Mouse (Mus musculus) liver, embryonic 11.5 days (tissue): ENCODE data around the gene Elane. TPM values are rescaled to one million over a fixed set of nuclear protein-coding genes. Genes with fewer than 3 reads are reported as not detected.

Experiments used
- ATAC-seq: fragments of 200-750 bp; cut with Nextera tagmentation; replicated peaks from 2 replicates; pipeline ENCODE4 v1.8.0; 2017; ENCODE audit warnings: moderate number of reproducible peaks, mild to moderate bottlenecking, moderate TSS enrichment, moderate library complexity; ENCODE audit not compliant: low FRiP score
- DNase-seq: peaks from one replicate; pipeline ENCODE4 v3.0.0-alpha.2; 2017; ENCODE audit warnings: low spot score
- H3K27ac ChIP-seq: fragments of 300-500 bp; sonication (generic); 2 replicates; pipeline ENCODE4 v1.5.1; 2014; ENCODE audit warnings: mild to moderate bottlenecking, low read depth, low read length, control low read depth
- H3K27me3 ChIP-seq: fragments of 300-500 bp; sonication (generic); replicated peaks from 2 replicates; pipeline ENCODE4 v1.6.1; 2014; ENCODE audit warnings: low read length, mixed read lengths; ENCODE audit not compliant: control insufficient read depth, insufficient read depth
- H3K36me3 ChIP-seq: fragments of 300-500 bp; sonication (generic); 2 replicates; pipeline ENCODE4 v1.6.1; 2014; ENCODE audit warnings: mild to moderate bottlenecking, low read length, moderate library complexity, mixed read lengths; ENCODE audit not compliant: control insufficient read depth, insufficient read depth
- H3K4me1 ChIP-seq: fragments of 300-500 bp; sonication (generic); replicated peaks from 2 replicates; pipeline ENCODE4 v1.6.1; 2014; ENCODE audit warnings: low read length, mixed read lengths; ENCODE audit not compliant: control insufficient read depth, insufficient read depth
- H3K4me2 ChIP-seq: fragments of 300-500 bp; sonication (generic); 2 replicates; pipeline ENCODE4 v1.6.1; 2014; ENCODE audit warnings: mild to moderate bottlenecking, control low read depth, moderate library complexity
- H3K4me3 ChIP-seq: fragments of 300-500 bp; sonication (generic); 2 replicates; pipeline ENCODE4 v1.5.1; 2014; ENCODE audit warnings: low read depth, low read length, control low read depth
- H3K9ac ChIP-seq: fragments of 300-500 bp; sonication (generic); 2 replicates; pipeline ENCODE4 v1.6.1; 2014; ENCODE audit warnings: low read depth, low read length, control low read depth
- H3K9me3 ChIP-seq: fragments of 300-500 bp; sonication (generic); 2 replicates; pipeline ENCODE4 v1.6.1; 2016; ENCODE audit warnings: low read length, inconsistent platforms, mixed read lengths; ENCODE audit not compliant: control insufficient read depth
- WGBS: fragments of 180-500 bp; shearing (Covaris S2); extraction: QIAGEN DNeasy Blood & Tissue Kit; methylation state at CpG from one replicate; pipeline ENCODE4 v1.1.7; 2014; 5-methylcytosine and 5-hydroxymethylcytosine counted together
- polyA plus RNA-seq: library from polyadenylated mRNA; unstranded; fragments of >200 nt; fragmentation: Nextera tagmentation; extraction: Ambion mirVana; gene quantifications from 2 replicates; pipeline ENCODE4 v1.2.1, GENCODE M21; 2014

Gene Elane
- polyA plus RNA-seq, 1 experiment from 2014 or later, result 11.1 TPM

- peak overlapping the region; percentile 75 for H3K4me2 ChIP-seq
- peak overlapping the region; percentile 0; the same call in 1 of the 2 replicates for H3K4me3 ChIP-seq
Observed at GRCm38 (mm10) chr10:79872862-79873261, 13.2 kb upstream of the Elane start.

DNA sequence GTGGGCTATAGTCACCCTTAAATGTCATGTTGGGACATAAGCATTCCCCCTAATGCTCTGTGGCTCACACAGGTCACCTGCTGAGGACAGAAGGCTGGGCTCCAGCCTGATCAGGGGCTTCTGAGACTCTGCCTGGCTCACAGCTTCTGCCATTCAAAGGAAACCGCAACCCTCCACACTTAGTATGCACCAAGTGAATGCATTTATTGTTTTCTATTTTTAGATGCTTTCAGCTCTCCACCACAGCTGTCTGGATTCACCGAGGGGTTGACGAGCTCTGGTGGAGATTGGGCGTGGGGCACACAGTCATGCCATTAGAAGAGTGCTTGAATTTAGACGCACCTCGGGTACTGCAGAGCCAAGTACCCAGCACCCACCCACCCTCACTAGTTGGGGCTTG lies 12.7 kb upstream of the Elane start:
- peak overlapping the region; percentile 75 for H3K4me2 ChIP-seq
- H3K4me1 ChIP-seq, result peaks cover 16% of the 10 kb centered on the region
- no peak overlapping the region for H3K9ac ChIP-seq
- peaks cover 11% of the 10 kb centered on the region for H3K27me3 ChIP-seq
- H3K9me3 ChIP-seq, result no peaks in the 10 kb centered on the region
- DNase-seq (no peak), ATAC-seq (no peak)
- no peak overlapping the region for H3K27ac ChIP-seq
- H3K36me3 ChIP-seq, result no peaks in the 10 kb centered on the region
- WGBS, result 12% methylated on average over 6 of the region's 6 CpGs
- peak overlapping the region; percentile 53 for H3K4me3 ChIP-seq

More at GRCm38 (mm10) chr10:79872862-79873261, 13.2 kb upstream of the Elane start:
- Histone ChIP-seq H3K36me3 (no peaks in the 10 kb centered on the region), H3K9me3 (no peaks in the 10 kb centered on the region), H3K27ac (no peak overlapping the region), H3K27me3 (peaks cover 11% of the 10 kb centered on the region), H3K4me1 (peaks cover 16% of the 10 kb centered on the region), H3K9ac (no peak overlapping the region)
- no peak for DNase-seq
- 37% methylated on average over 3 of the region's 3 CpGs for WGBS
- no peak for ATAC-seq

GRCm38 (mm10) chr10:79873715-79874289 lies 12.2 kb upstream of the Elane start:
- H3K9ac ChIP-seq, result peak overlapping the region; percentile 58

GRCm38 (mm10) chr10:79874290-79874862 lies 11.7 kb upstream of the Elane start, which contains the start of the genes Prtn3 and Plppr3:
Prtn3 (plus strand) TSS chr10:79874476.
Plppr3 (minus strand) TSS chr10:79874634.
- peaks cover 16% of the 10 kb centered on the region for H3K4me1 ChIP-seq
- peak; percentile 66 for DNase-seq
- peak; percentile 46; the same call in 1 of the 2 replicates for ATAC-seq
- H3K4me3 ChIP-seq, result peak within 1 kb of the TSS; percentile 53
- H3K27ac ChIP-seq, result peak within 1 kb of the TSS; percentile 32
- peak within 1 kb of the TSS; percentile 58 for H3K9ac ChIP-seq
- H3K4me2 ChIP-seq, result peak within 1 kb of the TSS; percentile 75
- no peaks in the 10 kb centered on the region for H3K9me3 ChIP-seq
- no peaks in the 10 kb centered on the region for H3K36me3 ChIP-seq
- H3K27me3 ChIP-seq, result peaks cover 11% of the 10 kb centered on the region
- WGBS, result 2% methylated on average over 57 of the region's 57 CpGs

More at GRCm38 (mm10) chr10:79873715-79874289, 12.2 kb upstream of the Elane start:
- DNase-seq, result peak; percentile 34
- Histone ChIP-seq H3K36me3 (no peaks in the 10 kb centered on the region), H3K27me3 (peaks cover 11% of the 10 kb centered on the region), H3K4me3 (peak overlapping the region; percentile 53), H3K9me3 (no peaks in the 10 kb centered on the region), H3K27ac (peak overlapping the region; percentile 2; the same call in 1 of the 2 replicates), H3K4me2 (peak overlapping the region; percentile 75), H3K4me1 (peaks cover 16% of the 10 kb centered on the region)
- ATAC-seq, result peak; percentile 10; the same call in 1 of the 2 replicates
- 4% methylated on average over 22 of the region's 26 CpGs for WGBS

DNA sequence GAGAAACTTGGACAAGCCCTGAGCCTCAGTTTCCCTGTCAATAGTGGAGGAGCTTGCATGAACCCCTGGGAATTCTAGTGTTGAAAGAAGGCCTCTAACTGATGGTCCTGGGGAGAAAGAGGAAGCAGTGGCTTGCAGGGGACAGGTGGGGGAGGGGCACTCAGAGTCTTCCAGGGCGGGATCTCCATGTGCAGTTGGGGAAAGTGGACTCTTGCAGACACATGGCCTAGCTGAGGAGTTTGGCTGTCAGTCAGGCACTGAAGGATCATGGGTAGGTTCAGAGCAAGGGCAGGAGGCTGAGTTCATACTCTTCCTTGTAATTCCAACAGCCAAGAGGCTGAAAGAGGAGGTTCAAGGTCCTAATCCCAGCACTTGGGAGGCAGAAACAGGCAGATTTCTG lies 8.9 kb upstream of the Elane start:
- H3K27me3 ChIP-seq, result peaks cover 11% of the 10 kb centered on the region
- peak overlapping the region; percentile 41 for H3K4me2 ChIP-seq
- no peaks in the 10 kb centered on the region for H3K36me3 ChIP-seq
- no peak overlapping the region for H3K27ac ChIP-seq
- H3K4me1 ChIP-seq, result peaks cover 36% of the 10 kb centered on the region
- 36% methylated on average over 1 of the region's 1 CpGs for WGBS
- DNase-seq (no peak), ATAC-seq (no peak)
- no peaks in the 10 kb centered on the region for H3K9me3 ChIP-seq
- H3K9ac ChIP-seq, result no peak overlapping the region
- no peak overlapping the region for H3K4me3 ChIP-seq

DNA sequence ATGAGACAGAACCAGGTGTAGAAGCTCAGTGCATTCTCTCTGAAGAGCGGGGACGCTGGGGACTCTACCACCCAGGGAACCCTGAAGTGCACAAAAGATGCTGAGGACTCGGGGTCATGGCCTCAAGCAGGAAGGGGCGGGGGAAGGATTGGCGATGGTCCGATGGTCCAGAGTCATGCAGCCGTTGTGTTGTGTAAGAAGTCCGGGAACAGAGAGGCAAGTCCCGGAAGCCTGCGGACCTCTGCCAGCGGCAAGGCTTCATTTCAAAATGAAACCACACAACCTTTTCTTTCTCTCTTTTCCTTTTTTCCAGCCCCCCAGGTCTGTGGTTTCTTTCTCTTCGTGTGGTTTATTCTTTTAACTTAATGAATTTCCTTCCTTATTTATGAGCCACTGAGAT lies 8.3 kb upstream of the Elane start:
- no peaks in the 10 kb centered on the region for H3K9me3 ChIP-seq
- peaks cover 12% of the 10 kb centered on the region for H3K27me3 ChIP-seq
- peak overlapping the region; percentile 41 for H3K4me2 ChIP-seq
- DNase-seq, result no peak
- H3K4me1 ChIP-seq, result peaks cover 42% of the 10 kb centered on the region
- peak overlapping the region; percentile 59 for H3K27ac ChIP-seq
- no peaks in the 10 kb centered on the region for H3K36me3 ChIP-seq
- no peak overlapping the region for H3K4me3 ChIP-seq
- peak overlapping the region; percentile 7; the same call in 1 of the 2 replicates for H3K9ac ChIP-seq
- no peak for ATAC-seq
- 32% methylated on average over 12 of the region's 12 CpGs for whole genome bisulfite sequencing

DNA sequence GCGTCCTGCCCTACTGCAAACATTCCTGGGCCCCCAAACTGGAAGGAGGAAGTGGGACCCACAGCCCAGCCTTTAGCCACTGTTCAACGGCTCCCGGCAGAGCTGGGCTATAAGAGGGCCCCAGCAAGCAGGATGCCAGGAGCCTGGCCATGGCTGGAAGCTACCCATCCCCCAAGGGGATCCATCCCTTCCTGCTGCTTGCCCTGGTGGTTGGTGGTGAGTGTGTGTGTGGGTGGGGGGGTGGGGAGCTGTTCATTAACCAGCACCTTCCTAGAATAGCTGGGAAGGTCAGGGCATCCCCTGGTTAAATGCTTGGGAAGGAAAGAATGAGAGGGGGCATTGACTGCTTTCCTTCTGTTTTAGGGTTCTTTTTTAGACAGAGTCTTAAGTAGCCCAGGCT lies 6.5 kb upstream of the Elane start:
- Histone ChIP-seq H3K36me3 (no peaks in the 10 kb centered on the region), H3K27me3 (peaks cover 8% of the 10 kb centered on the region), H3K9ac (no peak overlapping the region), H3K27ac (no peak overlapping the region), H3K4me2 (no peak overlapping the region), H3K9me3 (no peaks in the 10 kb centered on the region), H3K4me3 (no peak overlapping the region), H3K4me1 (peaks cover 42% of the 10 kb centered on the region)
- 25% methylated on average over 3 of the region's 3 CpGs for WGBS
- DNase-seq, result no peak
- ATAC-seq, result no peak

DNA sequence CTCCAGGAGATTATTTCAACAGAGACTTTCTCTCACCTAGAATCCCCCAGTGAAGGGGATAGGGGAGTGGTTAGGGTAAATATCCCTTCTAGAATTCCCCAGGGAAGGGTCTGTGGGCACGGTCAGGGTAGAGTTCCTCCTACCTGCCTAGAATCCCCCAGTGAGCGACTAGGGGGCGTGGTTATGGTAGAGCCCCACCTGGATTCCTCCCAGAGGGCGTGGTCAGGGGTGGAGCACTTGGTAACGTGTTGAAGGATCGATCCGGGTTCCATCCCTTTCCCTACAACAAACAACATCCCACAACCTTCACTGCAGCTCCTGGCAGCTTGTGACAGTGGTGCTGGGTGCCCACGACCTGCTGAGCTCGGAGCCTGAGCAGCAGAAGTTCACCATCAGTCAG lies 5.3 kb upstream of the Elane start:
- Histone ChIP-seq H3K36me3 (no peaks in the 10 kb centered on the region), H3K27me3 (peaks cover 6% of the 10 kb centered on the region; the same call in 1 of the 2 replicates), H3K4me2 (peak overlapping the region; percentile 56), H3K27ac (no peak overlapping the region), H3K4me3 (peak overlapping the region; percentile 39), H3K4me1 (peaks cover 38% of the 10 kb centered on the region), H3K9ac (no peak overlapping the region), H3K9me3 (no peaks in the 10 kb centered on the region)
- 10% methylated on average over 9 of the region's 9 CpGs for WGBS
- DNase-seq (no peak), ATAC-seq (0 out of 2 replicates have a peak, but pooled peaks have one; percentile 24)
